Mouse (Mus musculus): ENCODE results near the gene Ripk4. TPM values are rescaled to one million over a fixed set of nuclear protein-coding genes. Genes with fewer than 3 reads are reported as not detected.

Gene Ripk4
- total and polyA plus RNA-seq, 2 experiments from 2014 or later = 0.93 to 1.0 TPM

DNA sequence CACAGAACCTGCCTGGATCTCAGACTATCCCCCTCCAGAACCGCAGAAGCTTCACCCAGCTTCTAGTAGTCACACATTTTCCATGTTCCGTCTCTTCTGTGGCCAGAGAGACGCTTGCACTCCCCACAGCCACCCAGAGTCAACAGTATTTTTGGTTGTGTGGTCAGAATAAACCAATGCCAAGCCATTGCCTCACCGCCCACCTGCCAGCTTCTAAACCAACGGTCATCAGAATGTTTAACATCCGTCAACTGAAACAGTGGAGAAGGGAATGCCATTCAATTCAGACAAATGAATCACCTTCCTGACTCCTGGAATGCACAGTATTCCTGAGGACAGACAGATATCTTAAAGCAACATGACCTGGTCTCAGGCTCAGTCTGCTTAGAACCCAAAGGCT, 47.0 kb downstream of the Ripk4 start:
- no peak for ATAC-seq
- TF ChIP-seq CTCF (IDR thresholded peaks at IDR 0.05; ENCODE audit: low read depth) = no peak
- no peak for DNase-seq
- no peaks in the 10 kb centered on the region for H3K27me3 ChIP-seq (ENCODE audit: insufficient read depth, low read length)
- no peaks in the 10 kb centered on the region for H3K4me1 ChIP-seq (ENCODE audit: insufficient read depth)
- H3K4me2 ChIP-seq (ENCODE audit: low read depth) = no peak overlapping the region
- H3K9me3 ChIP-seq (ENCODE audit: low read length) = no peaks in the 10 kb centered on the region
- no peak overlapping the region for H3K9ac ChIP-seq
- no peak overlapping the region for H3K4me3 ChIP-seq (ENCODE audit: low read depth, low read length)
- H3K36me3 ChIP-seq (ENCODE audit: insufficient read depth) = no peaks in the 10 kb centered on the region
- H3K27ac ChIP-seq (ENCODE audit: low read depth, low read length) = no peak overlapping the region
- WGBS = 85% methylated on average over 6 of the region's 6 CpGs

DNA sequence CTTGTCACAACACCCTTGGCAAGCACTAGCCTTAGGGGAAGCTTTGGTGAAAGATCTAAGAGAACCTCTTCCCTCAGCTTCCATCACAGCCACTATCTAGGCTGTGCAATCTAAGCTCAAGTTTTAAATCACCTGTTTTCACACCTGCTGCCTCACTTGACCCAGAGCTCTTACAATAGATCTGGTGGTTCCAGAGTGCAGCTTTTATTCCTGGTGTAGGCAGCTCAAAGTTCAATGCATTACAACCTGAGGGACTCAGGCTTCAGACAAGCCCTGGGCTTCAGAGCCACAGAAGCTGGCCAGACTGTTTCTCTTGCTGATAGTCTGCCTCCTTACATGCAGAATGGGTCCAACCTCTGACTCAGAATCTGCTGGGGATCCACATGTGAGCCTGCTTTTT, 51.5 kb downstream of the Ripk4 start:
- no peaks in the 10 kb centered on the region for H3K4me1 ChIP-seq (ENCODE audit: insufficient read depth)
- no peak overlapping the region for H3K27ac ChIP-seq (ENCODE audit: low read depth, low read length)
- TF ChIP-seq CTCF (IDR thresholded peaks at IDR 0.05; ENCODE audit: low read depth) = no peak
- H3K9me3 ChIP-seq (ENCODE audit: low read length) = no peaks in the 10 kb centered on the region
- ATAC-seq = no peak
- no peak overlapping the region for H3K9ac ChIP-seq
- no peak overlapping the region for H3K4me2 ChIP-seq (ENCODE audit: low read depth)
- H3K4me3 ChIP-seq (ENCODE audit: low read depth, low read length) = no peak overlapping the region
- H3K27me3 ChIP-seq (ENCODE audit: insufficient read depth, low read length) = no peaks in the 10 kb centered on the region
- no peaks in the 10 kb centered on the region for H3K36me3 ChIP-seq (ENCODE audit: insufficient read depth)
- no peak for DNase-seq

DNA sequence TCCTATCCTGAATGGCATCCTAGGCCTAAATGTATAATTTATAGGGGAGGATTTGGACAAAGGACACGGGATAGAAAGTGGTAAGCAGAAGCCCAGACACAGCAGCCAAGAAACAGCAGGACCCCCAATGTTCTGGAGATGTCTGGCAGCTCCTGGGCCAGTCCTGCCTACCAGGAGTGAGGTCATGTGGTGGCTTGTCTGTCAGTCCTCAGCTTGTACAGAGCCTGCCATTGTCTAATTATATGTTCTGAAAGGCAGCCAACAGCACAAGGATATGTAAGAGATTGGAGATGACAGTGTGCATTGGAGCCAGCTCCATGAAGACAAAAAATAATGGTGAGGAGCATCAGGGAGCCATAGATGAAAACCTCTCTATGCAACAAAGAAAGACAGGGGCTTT, 61.7 kb downstream of the Ripk4 start:
- no peak overlapping the region for H3K4me2 ChIP-seq (ENCODE audit: low read depth)
- no peaks in the 10 kb centered on the region for H3K4me1 ChIP-seq (ENCODE audit: insufficient read depth)
- 52% methylated on average over 1 of the region's 1 CpGs for WGBS
- no peak for TF ChIP-seq CTCF (IDR thresholded peaks at IDR 0.05; ENCODE audit: low read depth)
- ATAC-seq = no peak
- H3K27me3 ChIP-seq (ENCODE audit: insufficient read depth, low read length) = no peaks in the 10 kb centered on the region
- no peak overlapping the region for H3K9ac ChIP-seq
- H3K36me3 ChIP-seq (ENCODE audit: insufficient read depth) = no peaks in the 10 kb centered on the region
- H3K9me3 ChIP-seq (ENCODE audit: low read length) = no peaks in the 10 kb centered on the region
- H3K4me3 ChIP-seq (ENCODE audit: low read depth, low read length) = no peak overlapping the region
- no peak overlapping the region for H3K27ac ChIP-seq (ENCODE audit: low read depth, low read length)
- DNase-seq = no peak

GRCm38 (mm10) chr16:97697769-97698168, 65.8 kb downstream of the Ripk4 start:
- peak; percentile 15 for TF ChIP-seq CTCF (IDR thresholded peaks at IDR 0.05; ENCODE audit: low read depth)

DNA sequence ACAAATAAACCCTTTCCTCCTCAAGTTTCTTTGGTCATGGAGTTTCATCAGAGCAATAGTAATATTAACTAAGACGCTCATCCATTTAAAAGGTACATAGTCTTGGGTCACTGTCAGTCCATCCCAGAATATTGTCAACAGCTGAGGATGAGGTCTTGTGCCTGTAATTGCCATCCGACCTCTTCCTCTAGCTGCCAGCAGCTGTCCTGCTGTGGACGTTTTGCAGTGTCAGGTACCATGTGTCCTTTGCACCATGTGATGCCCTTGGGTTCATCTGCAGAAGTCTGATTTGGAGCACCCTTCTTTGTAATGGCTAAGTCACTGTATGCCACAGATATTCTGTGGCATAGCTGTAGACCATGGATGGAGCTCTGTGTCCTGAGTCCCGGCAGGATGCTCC, 67.9 kb downstream of the Ripk4 start:
- TF ChIP-seq CTCF (IDR thresholded peaks at IDR 0.05; ENCODE audit: low read depth) = no peak
- no peaks in the 10 kb centered on the region for H3K27me3 ChIP-seq (ENCODE audit: insufficient read depth, low read length)
- H3K4me3 ChIP-seq (ENCODE audit: low read depth, low read length) = no peak overlapping the region
- H3K36me3 ChIP-seq (ENCODE audit: insufficient read depth) = no peaks in the 10 kb centered on the region
- 83% methylated on average over 4 of the region's 4 CpGs for WGBS
- DNase-seq (no peak), ATAC-seq (no peak)
- no peak overlapping the region for H3K27ac ChIP-seq (ENCODE audit: low read depth, low read length)
- no peaks in the 10 kb centered on the region for H3K9me3 ChIP-seq (ENCODE audit: low read length)
- H3K9ac ChIP-seq = no peak overlapping the region
- H3K4me1 ChIP-seq (ENCODE audit: insufficient read depth) = no peaks in the 10 kb centered on the region
- no peak overlapping the region for H3K4me2 ChIP-seq (ENCODE audit: low read depth)

More at GRCm38 (mm10) chr16:97697769-97698168, 65.8 kb downstream of the Ripk4 start:
- no peaks in the 10 kb centered on the region for H3K36me3 ChIP-seq (ENCODE audit: insufficient read depth)
- no peak overlapping the region for H3K4me3 ChIP-seq (ENCODE audit: low read depth, low read length)
- WGBS = 6% methylated on average over 1 of the region's 1 CpGs
- no peak for DNase-seq
- H3K4me1 ChIP-seq (ENCODE audit: insufficient read depth) = no peaks in the 10 kb centered on the region
- H3K27ac ChIP-seq (ENCODE audit: low read depth, low read length) = no peak overlapping the region
- no peak for ATAC-seq
- H3K9ac ChIP-seq = no peak overlapping the region
- no peak overlapping the region for H3K4me2 ChIP-seq (ENCODE audit: low read depth)
- no peaks in the 10 kb centered on the region for H3K27me3 ChIP-seq (ENCODE audit: insufficient read depth, low read length)
- H3K9me3 ChIP-seq (ENCODE audit: low read length) = no peaks in the 10 kb centered on the region

Other genes starting within 250 kb of the Ripk4 start
- gene Fam3b, start 249.0 kb downstream of the Ripk4 start, total RNA-seq (2014; rRNA removed) = not detected in 2 replicates
- gene Fam3b, start 249.0 kb downstream of the Ripk4 start, polyA plus RNA-seq (2015; fragmentation: Nextera tagmentation; extraction: Ambion mirVana) = not detected in 2 replicates
- gene Tmprss2, start 152.6 kb downstream of the Ripk4 start, total RNA-seq (2014; rRNA removed) = 0.10 and 0.15 TPM in 2 replicates
- 0.15 and 0.16 TPM in 2 replicates for gene Tmprss2, start 152.6 kb downstream of the Ripk4 start, polyA plus RNA-seq (2015; fragmentation: Nextera tagmentation; extraction: Ambion mirVana)
- 14.8 and 18.3 TPM in 2 replicates for gene Prdm15, start 88.1 kb upstream of the Ripk4 start, total RNA-seq (2014; rRNA removed)
- gene Prdm15, start 88.1 kb upstream of the Ripk4 start, polyA plus RNA-seq (2015; fragmentation: Nextera tagmentation; extraction: Ambion mirVana) = 2.6 and 4.2 TPM in 2 replicates
- gene C2cd2, start 198.8 kb upstream of the Ripk4 start, total RNA-seq (2014; rRNA removed) = 13.3 and 23.0 TPM in 2 replicates
- gene C2cd2, start 198.8 kb upstream of the Ripk4 start, polyA plus RNA-seq (2015; fragmentation: Nextera tagmentation; extraction: Ambion mirVana) = 10.3 and 11.9 TPM in 2 replicates
- 29.7 and 32.9 TPM in 2 replicates for gene Zbtb21, start 198.8 kb upstream of the Ripk4 start, total RNA-seq (2014; rRNA removed)
- 9.0 and 9.1 TPM in 2 replicates for gene Zbtb21, start 198.8 kb upstream of the Ripk4 start, polyA plus RNA-seq (2015; fragmentation: Nextera tagmentation; extraction: Ambion mirVana)
- gene B230307C23Rik, start 233.5 kb upstream of the Ripk4 start, total RNA-seq (2014; rRNA removed) = 20.5 and 24.2 TPM in 2 replicates
- gene B230307C23Rik, start 233.5 kb upstream of the Ripk4 start, polyA plus RNA-seq (2015; fragmentation: Nextera tagmentation; extraction: Ambion mirVana) = 22.4 and 23.2 TPM in 2 replicates

Data from forebrain, postnatal 0 days (tissue).